In the genomic region with DNA sequence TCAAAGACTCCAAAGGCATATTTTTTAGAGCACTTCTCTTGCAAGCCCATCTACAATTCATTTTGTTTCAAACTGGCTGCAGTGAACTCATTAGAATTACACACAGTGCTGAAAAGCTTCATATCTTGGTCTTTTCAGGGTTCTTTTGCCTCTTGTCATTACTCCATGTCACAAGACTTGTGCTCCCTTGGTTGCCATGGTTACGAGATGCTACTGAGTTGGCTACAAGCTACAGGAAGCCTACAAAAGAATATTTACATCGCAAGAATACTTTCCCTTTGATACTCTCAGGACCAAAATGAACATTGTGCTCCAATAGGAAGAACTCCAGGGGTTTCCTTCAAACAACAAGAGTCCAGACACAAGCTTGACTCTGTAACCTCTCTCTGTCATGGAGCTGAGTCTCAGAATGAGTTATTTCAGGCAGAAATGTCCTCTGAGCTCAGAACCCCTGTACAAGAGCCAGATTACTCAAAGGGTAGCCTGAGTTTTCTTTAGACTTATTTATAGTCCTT, we compare ENCODE assay signal across 16 mouse cellular contexts.
DNase-seq lines count a peak whose midpoint lies in the region; ATAC-seq and TF ChIP-seq lines count a peak whose summit lies in the region.
"Had no signal": no experiment of that assay in that cellular context is flagged by ENCODE, and none has a peak within 500 bp of the region (broad histone marks: within the 10 kb centered on the region; RNA-seq: fewer than 3 reads in every experiment).

No protein-coding gene starts in this region.

- WGBS in embryonic facial prominence, embryonic 11.5 days, result 89% methylated on average over 2 of the region's 2 CpGs
- WGBS in embryonic facial prominence, embryonic 10.5 days, result 85% methylated on average over 2 of the region's 2 CpGs
- WGBS in midbrain, postnatal 0 days, result 47% methylated on average over 2 of the region's 2 CpGs

- H3K4me2 ChIP-seq in embryonic facial prominence, embryonic 11.5 days (ENCODE audit: low read depth, low read length), result no peak overlapping the region
- no peak overlapping the region for H3K4me2 ChIP-seq in midbrain, postnatal 0 days (ENCODE audit: low read depth, low read length, poor library complexity, severe bottlenecking)
- H3K4me2 ChIP-seq: liver, embryonic 12.5 days had no signal

- TF ChIP-seq CTCF in midbrain, postnatal 0 days (IDR thresholded peaks at IDR 0.05), result no peak

- DNase-seq in embryonic facial prominence, embryonic 11.5 days (ENCODE audit: low spot score), result peak; percentile 21
- DNase-seq in embryonic facial prominence, embryonic 10.5 days (ENCODE audit: low spot score), result no peak
- DNase-seq in left cerebral cortex, postnatal 14 days (ENCODE audit: low spot score in 2 of 2), result peak; percentile 22 to 64
- no peak for DNase-seq in left cerebral cortex, postnatal 36 days (ENCODE audit: low spot score in 2 of 2)
- peak; percentile 27 to 45 for DNase-seq in right cerebral cortex, postnatal 10 days (ENCODE audit: low spot score in 2 of 2)
- DNase-seq in right cerebral cortex, postnatal 36 days (ENCODE audit: low spot score in 2 of 2), result no peak
- DNase-seq in midbrain, postnatal 0 days (ENCODE audit: low spot score), result peak; percentile 78
- no peak for DNase-seq in thymus, postnatal 4 days
- DNase-seq: adrenal gland, postnatal 25 days; gastrocnemius, adult 2 months; kidney, postnatal 36 days; lung, postnatal 14 days; thymus, adult 18-20 months had no signal

- no peaks in the 10 kb centered on the region for H3K27me3 ChIP-seq in embryonic facial prominence, embryonic 11.5 days (ENCODE audit: control insufficient read depth, insufficient read depth, low read length)
- H3K27me3 ChIP-seq in embryonic facial prominence, embryonic 10.5 days (replicated peaks; ENCODE audit: low read depth, poor library complexity, severe bottlenecking), result no peaks in the 10 kb centered on the region
- H3K27me3 ChIP-seq in midbrain, postnatal 0 days (ENCODE audit: insufficient read depth, low read length), result no peaks in the 10 kb centered on the region
- H3K27me3 ChIP-seq: liver, embryonic 12.5 days had no signal

- no peaks in the 10 kb centered on the region for H3K4me1 ChIP-seq in embryonic facial prominence, embryonic 11.5 days (ENCODE audit: control insufficient read depth, insufficient read depth, low read length)
- H3K4me1 ChIP-seq in embryonic facial prominence, embryonic 10.5 days, result no peaks in the 10 kb centered on the region
- H3K4me1 ChIP-seq in midbrain, postnatal 0 days (ENCODE audit: insufficient read depth, low read length), result no peaks in the 10 kb centered on the region
- H3K4me1 ChIP-seq: forebrain, embryonic 10.5 days; liver, embryonic 12.5 days had no signal

- intact Hi-C loops in left cerebral cortex, postnatal 14 days (cut with DNase I), result no loop called here
- intact Hi-C loops in left cerebral cortex, postnatal 36 days (cut with DNase I), result no loop called here

- no peak overlapping the region for H3K4me3 ChIP-seq in embryonic facial prominence, embryonic 11.5 days (ENCODE audit: low read depth, low read length)
- H3K4me3 ChIP-seq in embryonic facial prominence, embryonic 10.5 days, result no peak overlapping the region
- H3K4me3 ChIP-seq in midbrain, postnatal 0 days (ENCODE audit: low read depth, low read length), result no peak overlapping the region
- H3K4me3 ChIP-seq: forebrain, embryonic 10.5 days; gastrocnemius, adult 2 months; liver, embryonic 12.5 days had no signal

- H3K9ac ChIP-seq in embryonic facial prominence, embryonic 11.5 days (replicated peaks; ENCODE audit: low read length), result no peak overlapping the region
- H3K9ac ChIP-seq in midbrain, postnatal 0 days (replicated peaks; ENCODE audit: low read length, poor library complexity, severe bottlenecking), result no peak overlapping the region
- H3K9ac ChIP-seq: liver, embryonic 12.5 days had no signal

- no peak for ATAC-seq in embryonic facial prominence, embryonic 11.5 days (replicated peaks; ENCODE audit: insufficient number of reproducible peaks, low FRiP score, low TSS enrichment, low read depth)
- no peak for ATAC-seq in midbrain, postnatal 0 days (ENCODE audit: low FRiP score)
- ATAC-seq: intestine, embryonic 16.5 days; liver, embryonic 12.5 days had no signal

- H3K36me3 ChIP-seq in embryonic facial prominence, embryonic 11.5 days (replicated peaks; ENCODE audit: control insufficient read depth, insufficient read depth, low read depth, low read length), result no peaks in the 10 kb centered on the region
- H3K36me3 ChIP-seq in embryonic facial prominence, embryonic 10.5 days (replicated peaks), result no peaks in the 10 kb centered on the region
- no peaks in the 10 kb centered on the region for H3K36me3 ChIP-seq in midbrain, postnatal 0 days (ENCODE audit: insufficient read depth, low read length)
- H3K36me3 ChIP-seq: forebrain, embryonic 10.5 days; liver, embryonic 12.5 days had no signal

- no peak overlapping the region for H3K27ac ChIP-seq in embryonic facial prominence, embryonic 11.5 days (replicated peaks; ENCODE audit: low read depth, low read length)
- H3K27ac ChIP-seq in embryonic facial prominence, embryonic 10.5 days (replicated peaks), result no peak overlapping the region
- H3K27ac ChIP-seq in midbrain, postnatal 0 days (ENCODE audit: low read depth, low read length), result no peak overlapping the region
- H3K27ac ChIP-seq: forebrain, embryonic 10.5 days; gastrocnemius, adult 2 months; liver, embryonic 12.5 days had no signal

- no peaks in the 10 kb centered on the region for H3K9me3 ChIP-seq in embryonic facial prominence, embryonic 11.5 days (replicated peaks; ENCODE audit: control insufficient read depth, low read length)
- no peaks in the 10 kb centered on the region; the same call in 1 of the 2 replicates for H3K9me3 ChIP-seq in embryonic facial prominence, embryonic 10.5 days
- H3K9me3 ChIP-seq in midbrain, postnatal 0 days (ENCODE audit: low read length), result no peaks in the 10 kb centered on the region
- H3K9me3 ChIP-seq: forebrain, embryonic 10.5 days; liver, embryonic 12.5 days had no signal

Comparison
In these comparisons a context has a peak if more than half of its experiments do, and no peak if none do; other contexts are left out.
1. DNase-seq: peak in embryonic facial prominence, embryonic 11.5 days (single experiment), left cerebral cortex, postnatal 14 days (2 of 2), right cerebral cortex, postnatal 10 days (2 of 2) and midbrain, postnatal 0 days (single experiment); none in embryonic facial prominence, embryonic 10.5 days (single experiment), left cerebral cortex, postnatal 36 days (0 of 2), right cerebral cortex, postnatal 36 days (0 of 2) and thymus, postnatal 4 days (single experiment).